Mouse (Mus musculus): ENCODE measurements around the gene Usf2. TPM values are rescaled to one million over a fixed set of nuclear protein-coding genes. Genes with fewer than 3 reads are reported as not detected.
A peak's percentile ranks its signal among the peaks of the same experiment; 100 is the strongest.

Usf2 gene
- total RNA-seq (2015; ENCODE audit: low replicate concordance) (75.9 and 78.6 TPM in 2 replicates), total RNA-seq (2017; ENCODE audit: low replicate concordance) (121 and 139 TPM in 2 replicates)

DNA sequence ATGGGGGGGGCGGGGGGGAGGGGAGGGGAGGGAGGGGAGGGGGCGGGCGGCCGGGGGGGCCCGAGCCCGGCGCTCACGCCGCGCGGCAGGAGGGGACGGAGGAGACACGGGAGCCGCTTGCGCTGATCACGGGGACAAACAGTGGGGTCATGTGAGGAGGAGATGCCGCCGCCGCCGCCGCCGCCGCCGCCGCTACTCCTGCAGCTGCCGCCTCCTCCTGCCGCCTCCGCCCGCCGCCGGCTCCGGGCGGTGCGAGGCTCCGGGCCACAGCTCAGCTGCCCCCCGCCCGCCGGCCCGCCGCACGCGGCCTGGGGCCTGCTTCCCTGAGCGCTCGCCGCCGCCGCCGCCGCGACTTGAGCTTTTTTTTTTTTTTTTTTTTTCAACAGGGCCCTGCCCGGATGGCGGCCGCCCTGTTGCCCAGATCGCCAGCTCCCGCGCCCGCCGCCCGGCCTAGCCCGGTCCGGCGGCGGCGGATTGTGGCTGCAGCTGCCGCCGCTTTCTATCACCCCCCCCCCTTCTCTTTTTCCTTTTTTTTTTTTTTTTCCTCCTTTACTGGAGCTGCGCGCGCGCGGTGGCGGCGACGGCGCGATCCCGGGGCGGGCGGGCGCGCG is at the start of gene Usf2:
Usf2 (minus strand) TSS at position 48 of the 611 bp plus-strand sequence.
- 0 out of 2 replicates have a peak, but pooled peaks have one; percentile 32 for ATAC-seq (replicated peaks; ENCODE audit: low FRiP score, poor library complexity, severe bottlenecking)

DNA sequence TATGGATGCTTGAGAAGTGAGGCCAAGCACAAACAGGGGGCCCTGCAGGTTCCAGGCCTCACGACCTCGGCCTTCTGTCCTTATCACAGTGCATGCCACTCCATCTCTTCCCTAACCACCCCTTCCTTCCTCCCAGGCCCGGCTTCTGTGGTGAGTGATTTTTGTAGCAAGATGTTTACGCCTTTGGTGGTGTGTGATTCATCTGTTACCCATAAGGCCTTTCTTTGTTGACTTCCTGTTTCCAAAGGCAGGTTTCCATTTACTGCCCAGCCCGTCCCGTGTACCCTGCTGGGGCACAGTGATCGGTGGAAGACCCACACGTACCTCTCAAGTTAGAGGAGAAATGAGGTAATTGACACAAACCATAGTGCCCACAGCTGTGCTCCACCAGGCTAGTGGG is 46.0 kb upstream of the Usf2 start:
- no peak for ATAC-seq (replicated peaks; ENCODE audit: low FRiP score, poor library complexity, severe bottlenecking)

- ATAC-seq (replicated peaks; ENCODE audit: low FRiP score, poor library complexity, severe bottlenecking) = no peak
Observed at GRCm38 (mm10) chr7:31000505-31001020, 44.0 kb upstream of the Usf2 start.

- no peak for ATAC-seq (replicated peaks; ENCODE audit: low FRiP score, poor library complexity, severe bottlenecking)
Observed at GRCm38 (mm10) chr7:30996491-30996890, 39.9 kb upstream of the Usf2 start.

GRCm38 (mm10) chr7:30993986-30994385 is 37.4 kb upstream of the Usf2 start:
- ATAC-seq (replicated peaks; ENCODE audit: low FRiP score, poor library complexity, severe bottlenecking) = no peak

DNA sequence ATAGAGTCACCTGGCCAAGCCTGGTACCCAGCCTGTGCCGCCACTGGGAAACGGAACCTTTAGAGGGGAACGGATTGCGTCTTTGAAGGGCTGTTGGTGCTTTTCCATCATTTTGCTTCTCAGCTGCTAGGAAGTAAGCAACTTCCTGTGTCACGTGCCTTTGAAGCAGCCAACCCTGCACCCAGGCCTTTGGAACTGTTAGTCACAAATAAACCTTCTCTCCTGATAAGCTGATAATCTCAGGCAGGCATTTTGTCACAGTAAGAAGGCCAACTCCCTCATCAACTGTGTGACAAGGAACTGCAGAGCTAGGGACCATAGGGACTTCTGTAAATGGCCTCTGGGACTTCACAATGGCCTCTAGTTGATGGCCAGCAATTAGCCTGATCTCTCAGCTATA is 35.5 kb upstream of the Usf2 start:
- no peak for ATAC-seq (replicated peaks; ENCODE audit: low FRiP score, poor library complexity, severe bottlenecking)

GRCm38 (mm10) chr7:30988519-30989162 is 32.0 kb upstream of the Usf2 start:
- ATAC-seq (replicated peaks; ENCODE audit: low FRiP score, poor library complexity, severe bottlenecking) = no peak

GRCm38 (mm10) chr7:30985357-30985756 is 28.8 kb upstream of the Usf2 start:
- ATAC-seq (replicated peaks; ENCODE audit: low FRiP score, poor library complexity, severe bottlenecking) = no peak

DNA sequence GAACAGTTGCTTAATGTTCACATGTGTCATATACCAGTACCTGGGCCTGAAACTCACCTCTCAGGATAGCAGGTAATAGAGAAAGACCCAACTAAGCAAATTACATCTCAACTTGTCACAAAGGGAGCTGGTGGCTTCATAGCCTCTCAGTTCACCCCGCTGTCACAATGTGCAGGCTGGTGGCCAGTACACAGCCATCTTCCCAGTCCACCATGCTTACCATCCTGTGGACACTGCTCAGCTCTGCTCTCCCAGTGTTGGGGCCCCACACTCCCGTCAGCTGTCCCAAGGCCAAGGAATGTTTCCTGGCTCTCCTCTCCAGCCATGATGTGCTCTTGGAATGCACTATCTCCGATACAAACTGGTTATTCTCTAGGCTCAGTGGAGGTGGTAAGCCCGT is 25.1 kb upstream of the Usf2 start:
- ATAC-seq (replicated peaks; ENCODE audit: low FRiP score, poor library complexity, severe bottlenecking) = no peak

DNA sequence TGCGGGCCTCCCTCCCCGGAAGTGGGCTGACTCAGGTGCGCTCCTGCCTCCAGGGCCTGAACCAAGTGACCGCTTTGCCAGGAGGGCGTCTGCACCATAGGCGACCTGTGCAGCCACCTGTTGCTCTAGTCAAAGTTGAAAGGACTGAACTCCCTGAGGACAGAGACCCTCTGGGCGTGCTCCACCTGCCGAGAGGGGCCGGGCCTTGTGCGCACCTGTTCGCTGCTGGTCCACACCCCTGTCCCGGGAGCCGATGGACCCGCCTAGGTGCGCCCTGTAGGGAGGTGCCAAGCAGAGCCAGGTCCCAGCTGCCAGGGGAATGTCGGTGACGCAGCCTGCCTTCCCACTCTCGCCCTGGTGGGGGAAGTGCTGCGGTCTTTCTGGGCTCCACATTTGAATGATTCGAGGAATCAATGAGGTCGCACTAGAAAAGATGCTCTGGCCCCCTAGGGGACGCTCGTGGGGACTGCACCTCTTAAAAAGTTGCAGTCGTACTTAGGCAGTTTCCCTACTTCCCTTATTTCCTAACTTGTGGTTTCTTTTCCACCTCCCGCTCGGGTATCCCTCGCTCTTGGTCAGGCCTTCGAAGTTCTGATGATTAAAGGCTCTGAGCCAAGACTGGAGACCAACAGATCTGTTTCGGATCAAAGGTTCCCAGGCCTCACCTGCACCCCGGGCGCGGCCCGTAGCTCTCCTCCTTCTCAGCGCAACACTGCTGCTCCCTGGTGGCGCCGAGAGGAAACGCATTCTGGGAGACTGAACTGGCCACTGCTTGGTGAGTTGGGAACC is 17.1 kb upstream of the Usf2 start, which contains the start of gene Fam187b:
Fam187b (plus strand) TSS at position 290 of the 789 bp plus-strand sequence.
- peak; percentile 93 for ATAC-seq (replicated peaks; ENCODE audit: low FRiP score, poor library complexity, severe bottlenecking)

- ATAC-seq (replicated peaks; ENCODE audit: low FRiP score, poor library complexity, severe bottlenecking) = no peak
Observed at GRCm38 (mm10) chr7:30973251-30973500, 16.6 kb upstream of the Usf2 start, which contains the start of gene Lsr. Gene Lsr (minus strand): TSS chr7:30973464.

DNA sequence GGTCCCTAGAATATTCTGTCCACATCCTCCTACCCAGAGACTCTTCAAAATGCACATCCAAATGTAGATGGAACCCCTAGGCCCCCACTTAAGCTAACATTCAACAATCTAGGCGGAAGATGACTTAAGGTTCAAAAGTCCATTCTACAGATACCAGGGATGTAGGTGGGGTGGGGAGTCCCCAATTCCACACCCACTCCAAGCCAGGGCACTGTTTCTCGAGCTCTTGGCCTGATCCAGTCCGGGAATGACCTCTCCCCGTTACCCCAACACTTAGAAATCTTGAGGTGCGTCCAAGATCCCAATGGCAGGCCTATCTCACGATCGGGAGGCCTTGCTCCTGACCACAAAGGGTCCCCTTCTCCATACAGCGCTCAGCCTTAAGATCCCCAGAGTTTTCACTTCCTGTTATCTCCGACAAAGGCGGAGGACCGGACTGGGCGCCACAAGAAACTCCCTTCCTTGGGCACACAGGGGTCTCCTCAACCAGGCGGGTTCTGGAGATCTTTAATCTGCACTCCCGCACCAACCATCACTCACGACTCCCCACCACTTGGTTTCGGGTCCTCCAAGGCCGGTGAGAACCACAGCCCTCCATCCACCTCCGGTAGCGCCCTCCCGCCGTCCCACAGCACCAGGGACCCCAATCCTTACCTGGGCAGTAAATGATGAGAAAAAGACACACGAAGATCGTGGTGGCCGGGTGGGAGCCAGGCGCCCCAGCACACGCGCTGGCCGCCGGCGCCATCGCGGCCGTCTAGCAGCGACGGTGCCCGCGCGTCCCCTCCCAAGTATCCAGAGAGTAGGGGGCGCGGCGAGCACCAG is 16.0 kb upstream of the Usf2 start:
- ATAC-seq (replicated peaks; ENCODE audit: low FRiP score, poor library complexity, severe bottlenecking) = no peak

DNA sequence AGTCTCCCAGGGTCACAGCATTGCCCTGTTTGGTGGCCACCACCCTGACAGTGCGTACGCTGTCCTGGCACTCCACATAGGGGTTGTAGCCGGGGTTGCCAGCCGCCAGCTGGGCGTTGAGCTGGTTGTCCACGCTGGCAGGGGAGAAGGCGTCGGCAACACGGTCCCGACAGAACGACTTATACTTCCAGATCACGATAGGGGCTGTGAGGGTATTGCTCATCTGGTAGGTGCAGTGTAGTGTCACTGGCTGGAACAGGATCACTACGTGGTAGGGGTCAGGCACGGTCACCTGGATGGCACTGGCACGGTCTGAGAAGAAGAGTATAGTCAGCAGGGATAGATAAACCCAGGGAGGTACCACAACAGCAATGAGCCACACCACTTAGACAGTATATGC is 15.3 kb upstream of the Usf2 start:
- ATAC-seq (replicated peaks; ENCODE audit: low FRiP score, poor library complexity, severe bottlenecking) = no peak

DNA sequence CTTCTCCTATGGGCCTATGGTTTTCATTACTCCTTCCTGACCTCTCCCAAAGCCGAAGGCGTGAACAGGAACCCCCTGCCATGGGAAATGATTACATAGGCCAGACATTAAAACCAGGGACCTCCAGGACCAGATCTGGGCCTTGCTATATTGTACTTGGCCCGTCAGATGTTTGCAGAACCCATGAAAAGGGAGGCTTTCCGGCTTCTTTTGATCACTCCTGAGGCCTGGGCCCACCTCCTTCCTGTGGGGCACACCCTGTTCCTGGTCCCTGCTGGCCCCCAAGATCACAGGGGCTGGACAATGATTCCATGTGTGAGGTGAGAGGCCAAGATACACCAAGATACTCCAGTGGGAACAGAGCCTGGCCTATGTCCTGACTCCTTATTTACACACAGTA is 12.6 kb upstream of the Usf2 start:
- ATAC-seq (replicated peaks; ENCODE audit: low FRiP score, poor library complexity, severe bottlenecking) = no peak

- no peak for ATAC-seq (replicated peaks; ENCODE audit: low FRiP score, poor library complexity, severe bottlenecking)
Observed at GRCm38 (mm10) chr7:30968611-30969010, 12.0 kb upstream of the Usf2 start.

GRCm38 (mm10) chr7:30966657-30967056 is 10.1 kb upstream of the Usf2 start:
- no peak for ATAC-seq (replicated peaks; ENCODE audit: low FRiP score, poor library complexity, severe bottlenecking)

- no peak for ATAC-seq (replicated peaks; ENCODE audit: low FRiP score, poor library complexity, severe bottlenecking)
Observed at GRCm38 (mm10) chr7:30965677-30966076, 9.1 kb upstream of the Usf2 start.

DNA sequence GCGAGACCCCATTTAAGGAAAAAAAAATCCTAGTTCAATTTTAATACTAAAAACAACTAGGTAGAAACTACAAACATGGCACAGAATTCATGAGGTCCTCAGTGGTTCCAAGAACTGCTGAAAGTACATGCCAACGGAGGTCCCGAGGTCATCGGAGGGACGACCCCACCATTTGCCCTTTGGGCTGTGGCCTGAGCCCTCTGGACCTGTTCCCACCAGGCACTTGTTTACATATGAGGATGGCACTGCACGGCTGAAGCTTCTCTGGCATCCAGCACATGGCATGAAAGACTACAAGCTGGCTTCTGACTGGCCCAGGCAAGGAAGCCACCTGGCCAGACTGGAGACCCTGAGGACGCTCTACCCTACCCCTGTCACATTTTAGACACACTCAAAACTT is 7.8 kb upstream of the Usf2 start:
- ATAC-seq (replicated peaks; ENCODE audit: low FRiP score, poor library complexity, severe bottlenecking) = no peak

GRCm38 (mm10) chr7:30962862-30963261 is 6.3 kb upstream of the Usf2 start:
- no peak for ATAC-seq (replicated peaks; ENCODE audit: low FRiP score, poor library complexity, severe bottlenecking)

DNA sequence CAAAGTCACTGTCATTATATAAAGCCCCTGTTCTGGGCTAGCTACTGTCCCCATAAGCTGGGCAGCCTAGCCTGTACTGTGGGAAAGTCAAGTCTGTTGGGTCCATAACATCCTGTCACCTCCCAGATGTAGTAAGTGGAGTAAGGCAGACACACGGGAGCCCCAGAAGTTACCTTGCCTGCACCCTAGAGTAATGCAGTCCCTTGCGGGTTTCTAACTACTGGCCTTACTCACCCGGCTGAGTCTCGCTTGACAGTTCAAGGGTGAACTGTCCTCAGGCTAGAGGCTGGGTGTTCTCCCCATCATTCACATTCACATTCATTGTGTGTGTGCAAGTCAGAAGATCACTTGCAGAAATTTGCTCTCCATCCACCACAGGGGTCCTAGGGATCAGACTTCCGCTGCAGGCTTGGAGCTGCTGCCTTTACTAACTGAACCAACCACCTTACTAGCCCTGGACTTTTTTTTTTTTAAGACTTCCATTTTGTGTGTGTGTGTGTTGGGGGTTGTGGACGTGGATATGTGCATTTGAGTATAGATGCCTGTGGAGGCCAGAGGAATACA is 3.3 kb upstream of the Usf2 start:
- ATAC-seq (replicated peaks; ENCODE audit: low FRiP score, poor library complexity, severe bottlenecking) = no peak

Data from erythroid progenitor cell, adult 5-6 weeks (primary cell).